Mouse (Mus musculus): ENCODE results near the gene Zfhx3. TPM values are rescaled to one million over a fixed set of nuclear protein-coding genes. Genes with fewer than 3 reads are reported as not detected.

Gene Zfhx3
- total and polyA plus RNA-seq, 2 experiments: 1.3 to 1.5 TPM

- Histone ChIP-seq H3K4me1 (ENCODE audit: control insufficient read depth, insufficient read depth, low read length) (peaks cover 14% of the 10 kb centered on the region), H3K27me3 (ENCODE audit: control insufficient read depth, insufficient read depth, low read length) (no peaks in the 10 kb centered on the region), H3K27ac (replicated peaks; ENCODE audit: insufficient read depth, low read depth, low read length) (no peak overlapping the region), H3K79me2 (ENCODE audit: control insufficient read depth, insufficient read depth, low read length) (peaks cover 54% of the 10 kb centered on the region), H3K9ac (ENCODE audit: low read depth, low read length) (no peak overlapping the region), H3K36me3 (ENCODE audit: control insufficient read depth, insufficient read depth, low read length) (no peaks in the 10 kb centered on the region), H3K4me3 (ENCODE audit: insufficient read depth, low read depth, low read length) (no peak overlapping the region)
- TF ChIP-seq CTCF (IDR thresholded peaks at IDR 0.05; ENCODE audit: low read depth, low read length) (no peak), POLR2A (IDR thresholded peaks at IDR 0.05; ENCODE audit: extremely low read depth, insufficient read depth, low read length) (no peak)
- no peak for DNase-seq (ENCODE audit: extremely low read depth, low read depth, low spot score)
- WGBS: 97% methylated on average over 6 of the region's 6 CpGs
These were observed 797.1 kb downstream of the Zfhx3 start for GRCm38 (mm10) chr8:108739517-108739916.

- H3K79me2 ChIP-seq (ENCODE audit: control insufficient read depth, insufficient read depth, low read length): peaks cover 55% of the 10 kb centered on the region
- no peaks in the 10 kb centered on the region for H3K36me3 ChIP-seq (ENCODE audit: control insufficient read depth, insufficient read depth, low read length)
- H3K27ac ChIP-seq (replicated peaks; ENCODE audit: insufficient read depth, low read depth, low read length): no peak overlapping the region
- 96% methylated on average over 13 of the region's 13 CpGs for WGBS
- H3K4me1 ChIP-seq (ENCODE audit: control insufficient read depth, insufficient read depth, low read length): peaks cover 20% of the 10 kb centered on the region
- H3K27me3 ChIP-seq (ENCODE audit: control insufficient read depth, insufficient read depth, low read length): no peaks in the 10 kb centered on the region
- H3K9ac ChIP-seq (ENCODE audit: low read depth, low read length): no peak overlapping the region
- no peak for TF ChIP-seq POLR2A (IDR thresholded peaks at IDR 0.05; ENCODE audit: extremely low read depth, insufficient read depth, low read length)
- no peak for TF ChIP-seq CTCF (IDR thresholded peaks at IDR 0.05; ENCODE audit: low read depth, low read length)
- DNase-seq (ENCODE audit: extremely low read depth, low read depth, low spot score): no peak
- H3K4me3 ChIP-seq (ENCODE audit: insufficient read depth, low read depth, low read length): no peak overlapping the region
These were observed 798.0 kb downstream of the Zfhx3 start for GRCm38 (mm10) chr8:108740443-108740842.

- TF ChIP-seq CTCF (IDR thresholded peaks at IDR 0.05; ENCODE audit: low read depth, low read length) (no peak), POLR2A (IDR thresholded peaks at IDR 0.05; ENCODE audit: extremely low read depth, insufficient read depth, low read length) (no peak)
- DNase-seq (ENCODE audit: extremely low read depth, low read depth, low spot score): no peak
- Histone ChIP-seq H3K79me2 (ENCODE audit: control insufficient read depth, insufficient read depth, low read length) (peaks cover 58% of the 10 kb centered on the region), H3K27ac (replicated peaks; ENCODE audit: insufficient read depth, low read depth, low read length) (no peak overlapping the region), H3K4me3 (ENCODE audit: insufficient read depth, low read depth, low read length) (no peak overlapping the region), H3K9ac (ENCODE audit: low read depth, low read length) (no peak overlapping the region), H3K36me3 (ENCODE audit: control insufficient read depth, insufficient read depth, low read length) (no peaks in the 10 kb centered on the region), H3K4me1 (ENCODE audit: control insufficient read depth, insufficient read depth, low read length) (peaks cover 22% of the 10 kb centered on the region), H3K27me3 (ENCODE audit: control insufficient read depth, insufficient read depth, low read length) (no peaks in the 10 kb centered on the region)
- WGBS: 75% methylated on average over 4 of the region's 4 CpGs
These were observed 799.2 kb downstream of the Zfhx3 start for GRCm38 (mm10) chr8:108741651-108742050.

DNA sequence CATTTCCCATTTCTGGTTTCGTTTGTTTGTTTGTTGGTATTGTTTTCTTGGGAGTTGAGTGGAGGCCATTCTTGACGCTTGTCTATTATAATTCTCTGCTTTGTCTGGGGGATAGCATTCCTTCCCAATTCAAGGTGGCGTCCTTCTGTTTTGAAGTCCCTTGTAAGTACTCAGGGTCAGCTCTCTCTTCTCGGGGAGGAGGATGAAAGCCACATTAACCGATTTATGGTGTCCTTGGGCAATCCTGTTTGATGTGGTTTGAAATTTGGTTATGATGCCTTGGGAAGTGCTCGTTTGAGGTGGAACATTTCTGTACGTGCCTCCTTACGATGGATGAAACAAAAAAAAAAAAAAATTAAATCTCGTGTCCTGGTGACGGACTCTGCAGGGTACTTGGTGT, 800.0 kb downstream of the Zfhx3 start:
- peaks cover 53% of the 10 kb centered on the region for H3K79me2 ChIP-seq (ENCODE audit: control insufficient read depth, insufficient read depth, low read length)
- no peaks in the 10 kb centered on the region for H3K27me3 ChIP-seq (ENCODE audit: control insufficient read depth, insufficient read depth, low read length)
- no peak overlapping the region for H3K4me3 ChIP-seq (ENCODE audit: insufficient read depth, low read depth, low read length)
- no peak overlapping the region for H3K9ac ChIP-seq (ENCODE audit: low read depth, low read length)
- peaks cover 22% of the 10 kb centered on the region for H3K4me1 ChIP-seq (ENCODE audit: control insufficient read depth, insufficient read depth, low read length)
- DNase-seq (ENCODE audit: extremely low read depth, low read depth, low spot score): no peak
- no peaks in the 10 kb centered on the region for H3K36me3 ChIP-seq (ENCODE audit: control insufficient read depth, insufficient read depth, low read length)
- WGBS: 95% methylated on average over 10 of the region's 10 CpGs
- no peak overlapping the region for H3K27ac ChIP-seq (replicated peaks; ENCODE audit: insufficient read depth, low read depth, low read length)
- TF ChIP-seq POLR2A (IDR thresholded peaks at IDR 0.05; ENCODE audit: extremely low read depth, insufficient read depth, low read length) (no peak), CTCF (IDR thresholded peaks at IDR 0.05; ENCODE audit: low read depth, low read length) (no peak)

DNA sequence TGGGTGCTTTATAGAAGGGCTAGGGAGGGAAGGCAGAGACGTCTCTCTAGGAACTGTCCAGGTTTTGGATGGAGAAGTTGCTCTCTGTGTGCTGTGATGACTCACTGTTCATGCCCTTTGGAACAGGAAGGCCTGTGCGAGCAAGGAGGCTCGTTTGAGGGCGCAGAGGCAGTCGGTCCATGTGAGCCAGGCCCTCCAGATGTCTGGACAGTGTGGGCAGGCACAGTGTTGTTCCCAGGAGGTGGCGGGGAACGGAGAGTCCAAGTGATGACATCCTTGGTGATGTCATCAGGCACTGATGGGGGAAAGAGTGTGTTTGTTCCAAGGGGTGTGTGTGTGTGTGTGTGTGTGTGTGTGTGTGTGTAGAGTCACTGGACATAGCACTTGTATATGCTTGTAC, 800.8 kb downstream of the Zfhx3 start:
- H3K36me3 ChIP-seq (ENCODE audit: control insufficient read depth, insufficient read depth, low read length): no peaks in the 10 kb centered on the region
- no peak overlapping the region for H3K9ac ChIP-seq (ENCODE audit: low read depth, low read length)
- 10% methylated on average over 7 of the region's 7 CpGs for WGBS
- peaks cover 45% of the 10 kb centered on the region for H3K79me2 ChIP-seq (ENCODE audit: control insufficient read depth, insufficient read depth, low read length)
- H3K27ac ChIP-seq (replicated peaks; ENCODE audit: insufficient read depth, low read depth, low read length): no peak overlapping the region
- H3K27me3 ChIP-seq (ENCODE audit: control insufficient read depth, insufficient read depth, low read length): no peaks in the 10 kb centered on the region
- H3K4me1 ChIP-seq (ENCODE audit: control insufficient read depth, insufficient read depth, low read length): peaks cover 25% of the 10 kb centered on the region
- H3K4me3 ChIP-seq (ENCODE audit: insufficient read depth, low read depth, low read length): no peak overlapping the region
- TF ChIP-seq CTCF (IDR thresholded peaks at IDR 0.05; ENCODE audit: low read depth, low read length) (no peak), POLR2A (IDR thresholded peaks at IDR 0.05; ENCODE audit: extremely low read depth, insufficient read depth, low read length) (no peak)
- DNase-seq (ENCODE audit: extremely low read depth, low read depth, low spot score): no peak

- no peak for TF ChIP-seq CTCF (IDR thresholded peaks at IDR 0.05; ENCODE audit: low read depth, low read length)
- H3K4me3 ChIP-seq (ENCODE audit: insufficient read depth, low read depth, low read length): no peak overlapping the region
- peaks cover 44% of the 10 kb centered on the region for H3K79me2 ChIP-seq (ENCODE audit: control insufficient read depth, insufficient read depth, low read length)
- 62% methylated on average over 7 of the region's 7 CpGs for WGBS
- peak; percentile 52 for DNase-seq (ENCODE audit: extremely low read depth, low read depth, low spot score)
- peaks cover 25% of the 10 kb centered on the region for H3K4me1 ChIP-seq (ENCODE audit: control insufficient read depth, insufficient read depth, low read length)
- no peaks in the 10 kb centered on the region for H3K27me3 ChIP-seq (ENCODE audit: control insufficient read depth, insufficient read depth, low read length)
- no peak overlapping the region for H3K9ac ChIP-seq (ENCODE audit: low read depth, low read length)
- H3K27ac ChIP-seq (replicated peaks; ENCODE audit: insufficient read depth, low read depth, low read length): no peak overlapping the region
- H3K36me3 ChIP-seq (ENCODE audit: control insufficient read depth, insufficient read depth, low read length): no peaks in the 10 kb centered on the region
These were observed 803.1 kb downstream of the Zfhx3 start for GRCm38 (mm10) chr8:108745551-108745950.
